Mouse (Mus musculus) CH12.LX (cell line): ENCODE measurements at regions not wholly inside any gene's neighbourhood (a gene's known extent, or its start where the extent isn't known, plus 50 kb on each side); places are given as distances from the start of the nearest gene placed in this dataset.

Experiments used
- DNase-seq: peaks from one replicate; pipeline ENCODE4 v3.0.0-alpha.2; 2013; ENCODE audit errors: extremely low read depth
- H3K27ac ChIP-seq: 2 replicates; pipeline ENCODE4 v1.5.1; 2012; ENCODE audit warnings: low read depth, mild to moderate bottlenecking, control low read depth, moderate library complexity; ENCODE audit not compliant: insufficient read depth
- H3K27me3 ChIP-seq: replicated peaks from 2 replicates; pipeline ENCODE3; 2012; ENCODE audit warnings: inconsistent platforms
- H3K36me3 ChIP-seq, 2 experiments: replicated peaks in 1 of 2; 2 replicates each; pipeline versions ENCODE3 to v1.6.1; 2012; ENCODE audit warnings: inconsistent platforms in 1 of 2, low read length in 1 of 2, mild to moderate bottlenecking in 1 of 2, mixed read lengths in 1 of 2, moderate library complexity in 1 of 2; ENCODE audit not compliant: control insufficient read depth in 1 of 2, insufficient read depth in 1 of 2
- H3K4me1 ChIP-seq, 2 experiments: 2 replicates each; pipeline ENCODE4 v1.6.1; 2012; ENCODE audit warnings: inconsistent platforms in 1 of 2, moderate library complexity in 1 of 2; ENCODE audit not compliant: insufficient read depth in 2 of 2, control insufficient read depth in 1 of 2
- H3K4me2 ChIP-seq: 2 replicates; pipeline ENCODE4 v1.6.1; 2012; ENCODE audit warnings: low read depth, mild to moderate bottlenecking, control low read depth; ENCODE audit not compliant: poor library complexity, insufficient read depth, severe bottlenecking
- H3K4me3 ChIP-seq, 3 experiments: fragments of 150-350 bp in 1 of 3; sonication (generic) in 1 of 3; replicated peaks in 1 of 3; 2 replicates each; pipeline versions ENCODE3 to v1.5.1; 2011 to 2012; ENCODE audit warnings: low read depth in 2 of 3, low read length in 2 of 3, mild to moderate bottlenecking in 2 of 3, moderate library complexity in 2 of 3, control low read depth in 1 of 3, improper control_type of control experiment in 1 of 3, inconsistent platforms in 1 of 3, mixed read lengths in 1 of 3; ENCODE audit not compliant: poor library complexity in 1 of 3
- H3K79me2 ChIP-seq: replicated peaks from 2 replicates; pipeline ENCODE4 v1.6.1; 2012; ENCODE audit warnings: mild to moderate bottlenecking, moderate library complexity; ENCODE audit not compliant: control insufficient read depth, poor library complexity, insufficient read depth, severe bottlenecking; ENCODE audit errors: extremely low read depth
- H3K9ac ChIP-seq: 2 replicates; pipeline ENCODE4 v1.6.1; 2012; ENCODE audit warnings: low read depth, mild to moderate bottlenecking, control low read depth, moderate library complexity; ENCODE audit not compliant: insufficient read depth
- H3K9me3 ChIP-seq: replicated peaks from 2 replicates; pipeline ENCODE3; 2012; ENCODE audit warnings: low read length, inconsistent platforms, mixed read lengths
- BHLHE40 ChIP-seq: IDR thresholded peaks from 2 replicates; pipeline ENCODE4 v1.6.1; 2011; ENCODE audit warnings: mild to moderate bottlenecking, low read depth, low read length, improper control_type of control experiment
- CHD1 ChIP-seq: IDR thresholded peaks from 2 replicates; pipeline ENCODE4 v1.6.1; 2012; ENCODE audit warnings: low read depth, low read length, improper control_type of control experiment, inconsistent platforms
- CTCF ChIP-seq, 2 experiments: IDR thresholded peaks in 1 of 2; conservative IDR thresholded peaks in 1 of 2; 2 replicates each; pipeline ENCODE4 v1.5.1; 2011 to 2012; ENCODE audit warnings: low read depth in 2 of 2, low read length in 2 of 2, improper control_type of control experiment in 1 of 2, inconsistent platforms in 1 of 2, mild to moderate bottlenecking in 1 of 2, moderate library complexity in 1 of 2
- E2F4 ChIP-seq: IDR thresholded peaks from 2 replicates; pipeline ENCODE4 v1.6.1; 2011; ENCODE audit warnings: low read depth, low read length, improper control_type of control experiment; ENCODE audit not compliant: insufficient replicate concordance
- ELF1 ChIP-seq: IDR thresholded peaks from 2 replicates; pipeline ENCODE4 v1.6.1; 2014; ENCODE audit warnings: low read depth, mild to moderate bottlenecking, inconsistent platforms, low read length, improper control_type of control experiment
- EP300 ChIP-seq: IDR thresholded peaks from 2 replicates; pipeline ENCODE4 v1.6.1; 2011; ENCODE audit warnings: low read length, improper control_type of control experiment
- ETS1 ChIP-seq: conservative IDR thresholded peaks from 2 replicates; pipeline ENCODE4 v1.6.1; 2012; ENCODE audit warnings: low read depth, mild to moderate bottlenecking, inconsistent platforms, low read length, improper control_type of control experiment, moderate library complexity
- GABPA ChIP-seq: IDR thresholded peaks from 2 replicates; pipeline ENCODE4 v1.6.1; 2012; ENCODE audit warnings: low read depth, low read length, improper control_type of control experiment, inconsistent platforms; ENCODE audit not compliant: insufficient replicate concordance
- IRF4 ChIP-seq: IDR thresholded peaks from 2 replicates; pipeline ENCODE4 v1.6.1; 2014; ENCODE audit warnings: low read depth, mild to moderate bottlenecking, inconsistent platforms, low read length, improper control_type of control experiment
- JUN ChIP-seq: IDR thresholded peaks from 2 replicates; pipeline ENCODE4 v1.6.1; 2011; ENCODE audit warnings: low read depth, mild to moderate bottlenecking, low read length, improper control_type of control experiment, moderate library complexity; ENCODE audit not compliant: insufficient read depth
- JUND ChIP-seq: conservative IDR thresholded peaks from 2 replicates; pipeline ENCODE4 v1.6.1; 2011; ENCODE audit warnings: low read depth, low read length, improper control_type of control experiment
- MAFK ChIP-seq: IDR thresholded peaks from 2 replicates; pipeline ENCODE4 v1.6.1; 2011; ENCODE audit warnings: low read length, improper control_type of control experiment; ENCODE audit not compliant: insufficient replicate concordance
- MAX ChIP-seq: IDR thresholded peaks from 2 replicates; pipeline ENCODE4 v1.6.1; 2011; ENCODE audit warnings: low read length, improper control_type of control experiment
- MAZ ChIP-seq: IDR thresholded peaks from 2 replicates; pipeline ENCODE4 v1.6.1; 2012; ENCODE audit warnings: low read depth, mild to moderate bottlenecking, inconsistent platforms, low read length, improper control_type of control experiment, moderate library complexity
- MEF2A ChIP-seq: IDR thresholded peaks from 2 replicates; pipeline ENCODE4 v1.6.1; 2014; ENCODE audit warnings: low read depth, mild to moderate bottlenecking, inconsistent platforms, low read length, improper control_type of control experiment, borderline replicate concordance
- MXI1 ChIP-seq: IDR thresholded peaks from 2 replicates; pipeline ENCODE4 v1.6.1; 2011; ENCODE audit warnings: mild to moderate bottlenecking, low read depth, low read length, improper control_type of control experiment
- MYC ChIP-seq: IDR thresholded peaks from 2 replicates; pipeline ENCODE4 v1.6.1; 2011; ENCODE audit warnings: low read depth, mild to moderate bottlenecking, improper control_type of control experiment, low read length
- NELFE ChIP-seq: IDR thresholded peaks from 2 replicates; pipeline ENCODE4 v1.6.1; 2011; ENCODE audit warnings: low read depth, low read length, improper control_type of control experiment
- PAX5 ChIP-seq: IDR thresholded peaks from 2 replicates; pipeline ENCODE4 v1.6.1; 2012; ENCODE audit warnings: low read length, inconsistent platforms, mixed read lengths
- POLR2A ChIP-seq: IDR thresholded peaks from 2 replicates; pipeline ENCODE4 v1.6.1; 2011; ENCODE audit warnings: low read depth, mild to moderate bottlenecking, improper control_type of control experiment, low read length
- RAD21 ChIP-seq: IDR thresholded peaks from 2 replicates; pipeline ENCODE4 v1.6.1; 2011; ENCODE audit warnings: low read depth, mild to moderate bottlenecking, low read length, improper control_type of control experiment, moderate library complexity
- SMC3 ChIP-seq: IDR thresholded peaks from 2 replicates; pipeline ENCODE4 v1.6.1; 2011; ENCODE audit warnings: low read depth, low read length, improper control_type of control experiment
- TBP ChIP-seq: conservative IDR thresholded peaks from 2 replicates; pipeline ENCODE4 v1.6.1; 2011; ENCODE audit warnings: low read depth, low read length, improper control_type of control experiment
- TCF12 ChIP-seq: IDR thresholded peaks from 2 replicates; pipeline ENCODE4 v1.6.1; 2014; ENCODE audit warnings: low read depth, mild to moderate bottlenecking, inconsistent platforms, low read length, improper control_type of control experiment
- UBTF ChIP-seq: IDR thresholded peaks from 2 replicates; pipeline ENCODE4 v1.6.1; 2012; ENCODE audit warnings: low read depth, mild to moderate bottlenecking, inconsistent platforms, low read length, improper control_type of control experiment, moderate library complexity
- USF1 ChIP-seq: IDR thresholded peaks from 2 replicates; pipeline ENCODE4 v1.6.1; 2014; ENCODE audit warnings: low read depth, mild to moderate bottlenecking, inconsistent platforms, low read length, improper control_type of control experiment
- USF2 ChIP-seq: conservative IDR thresholded peaks from 2 replicates; pipeline ENCODE4 v1.6.1; 2011; ENCODE audit warnings: low read depth, low read length, improper control_type of control experiment
- ZC3H11A ChIP-seq: IDR thresholded peaks from 2 replicates; pipeline ENCODE4 v1.6.1; 2012; ENCODE audit warnings: low read depth, mild to moderate bottlenecking, inconsistent platforms, low read length, improper control_type of control experiment
- ZKSCAN1 ChIP-seq: IDR thresholded peaks from 2 replicates; pipeline ENCODE4 v1.6.1; 2012; ENCODE audit warnings: low read depth, inconsistent platforms, low read length, improper control_type of control experiment, borderline replicate concordance
- ZMIZ1 ChIP-seq: IDR thresholded peaks from 2 replicates; pipeline ENCODE4 v1.6.1; 2012; ENCODE audit warnings: low read depth, mild to moderate bottlenecking, inconsistent platforms, low read length, improper control_type of control experiment
- ZNF384 ChIP-seq: IDR thresholded peaks from 2 replicates; pipeline ENCODE4 v1.6.1; 2012; ENCODE audit warnings: low read depth, low read length, improper control_type of control experiment, inconsistent platforms
- dilution Hi-C: fragments of 300-500 bp; cut with MboI; formaldehyde crosslinking; loops from 2 replicates; pipeline ENCODE4 v1.14.3; 2020; ENCODE audit warnings: low sequenced_read_pairs; ENCODE audit not compliant: extremely low pct_unique_long_range_greater_than_20kb, extremely low pct_ligation_motif_present
- in situ Hi-C: fragments of 300-500 bp; cut with MboI; formaldehyde crosslinking; loops from 3 replicates; pipeline ENCODE4 v1.14.3; 2019; ENCODE audit warnings: low sequenced_read_pairs, low pct_ligation_motif_present, low pct_unique_long_range_greater_than_20kb, mixed read lengths

DNA sequence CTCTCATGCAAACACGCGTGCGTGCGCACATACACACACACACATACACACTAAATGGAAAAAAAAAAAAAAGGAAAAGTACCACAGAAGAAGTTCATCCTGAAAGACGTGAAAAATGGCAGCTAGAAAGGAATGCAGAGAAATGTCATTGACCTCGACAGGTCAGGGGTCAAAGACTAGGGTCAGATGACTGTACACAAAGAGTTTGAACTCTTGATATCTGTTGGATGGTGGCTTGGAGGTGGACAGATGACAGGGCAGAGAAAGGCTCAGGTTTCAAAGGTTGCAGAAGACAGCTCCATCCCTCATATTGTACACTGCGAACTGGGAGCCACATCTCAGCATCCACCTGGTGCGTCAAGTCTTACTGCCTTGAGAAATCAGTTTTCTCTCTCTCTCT is 112.5 kb downstream of the Cd83 start:
- H3K27ac ChIP-seq: no peak overlapping the region
- no peak overlapping the region for H3K4me3 ChIP-seq
- no peaks in the 10 kb centered on the region for H3K79me2 ChIP-seq
- H3K4me1 ChIP-seq: peaks cover 23 to 55% of the 10 kb centered on the region in 2 experiments
- TF ChIP-seq ZC3H11A (no peak), NELFE (no peak), ZKSCAN1 (no peak), MAZ (no peak), TCF12 (no peak), GABPA (no peak), MAX (no peak), USF2 (no peak), EP300 (no peak), IRF4 (no peak), PAX5 (no peak), MEF2A (no peak), SMC3 (no peak), ELF1 (no peak), RAD21 (no peak), TBP (no peak), MXI1 (no peak), ZNF384 (no peak)
- in situ Hi-C loops: no loop called here
- DNase-seq: no peak
- H3K27me3 ChIP-seq: no peaks in the 10 kb centered on the region
- H3K9me3 ChIP-seq: peaks cover 2% of the 10 kb centered on the region
- no peak overlapping the region for H3K9ac ChIP-seq
- dilution Hi-C loops: no loop called here
- H3K36me3 ChIP-seq: no peaks in the 10 kb centered on the region
- no peak overlapping the region for H3K4me2 ChIP-seq

DNA sequence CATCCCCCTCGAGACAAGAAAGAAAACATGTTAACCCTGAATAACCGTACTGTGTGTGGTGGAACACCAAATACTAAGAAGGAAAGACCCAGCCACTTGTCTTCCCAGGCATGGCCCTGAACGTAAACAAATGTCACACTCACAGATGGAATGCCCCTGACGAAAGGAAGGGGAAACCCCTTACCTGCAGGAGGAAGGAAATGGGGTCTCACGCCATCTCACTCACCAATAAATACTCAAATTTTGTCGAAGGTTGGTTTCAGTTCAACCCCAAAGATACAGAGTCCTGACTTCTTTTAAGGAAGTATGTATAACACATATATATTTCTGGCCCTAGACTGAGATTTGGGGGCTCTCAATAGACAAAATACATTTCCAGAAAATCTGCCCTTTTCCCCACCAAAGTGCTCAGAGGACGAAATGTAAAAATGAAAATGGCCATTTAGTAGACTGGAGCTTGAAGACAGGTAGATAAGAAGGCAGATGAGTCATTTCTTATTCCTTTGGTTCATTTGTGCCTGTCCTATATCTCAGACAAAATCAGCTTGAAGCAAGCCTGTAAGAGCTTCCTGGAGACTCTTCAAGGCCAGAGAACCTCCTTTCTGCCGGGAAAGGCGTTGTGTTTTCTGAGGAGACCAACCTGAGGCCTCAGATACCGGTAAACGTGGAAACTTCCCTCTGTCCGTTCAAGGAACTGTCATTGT is 114.1 kb downstream of the Cd83 start:
- in situ Hi-C loops (no loop called here), dilution Hi-C loops (no loop called here)
- H3K9me3 ChIP-seq: peaks cover 3% of the 10 kb centered on the region
- H3K4me3 ChIP-seq: peak overlapping the region in 1 of 3 experiments; percentile 23
- no peaks in the 10 kb centered on the region for H3K36me3 ChIP-seq
- H3K4me2 ChIP-seq: peak overlapping the region; percentile 69
- H3K79me2 ChIP-seq: no peaks in the 10 kb centered on the region
- peak overlapping the region; percentile 90 for H3K27ac ChIP-seq
- peak; percentile 91 for DNase-seq
- peak overlapping the region; percentile 21 for H3K9ac ChIP-seq
- no peaks in the 10 kb centered on the region for H3K27me3 ChIP-seq
- H3K4me1 ChIP-seq: peaks cover 23 to 55% of the 10 kb centered on the region in 2 experiments
- TF ChIP-seq CTCF (conservative IDR thresholded peaks at IDR 0.05 in 1 of 2, IDR thresholded peaks at IDR 0.05 in 1 of 2; ENCODE audit: low read depth in 2 of 2, low read length in 2 of 2) (no peak), ETS1 (peak; percentile 87), ELF1 (0 out of 2 replicates have a peak, but pooled peaks have one; percentile 41), MXI1 (0 out of 2 replicates have a peak, but pooled peaks have one; percentile 47), PAX5 (no peak), BHLHE40 (peak; percentile 83), POLR2A (no peak), ZKSCAN1 (no peak), USF2 (no peak), USF1 (no peak), CHD1 (no peak), E2F4 (no peak), ZMIZ1 (no peak), IRF4 (peak; percentile 78; the same call in 1 of the 2 replicates), MAFK (0 out of 2 replicates have a peak, but pooled peaks have one; percentile 54), MYC (peak; percentile 69; the same call in 1 of the 2 replicates), TCF12 (peak; percentile 77), JUN (no peak), JUND (no peak; the same call in 1 of the 2 replicates), RAD21 (no peak; the same call in 1 of the 2 replicates), ZC3H11A (no peak), UBTF (no peak)
